Mouse (Mus musculus) heart, adult 2 months (tissue): ENCODE data around the gene Fam129a.

Experiments used
- CTCF ChIP-seq: fragments of 200-600 bp; IDR thresholded peaks from 2 replicates; pipeline ENCODE4 v1.8.1; 2022; ENCODE audit warnings: antibody characterized with exemption, mild to moderate bottlenecking, moderate library complexity
- EP300 ChIP-seq: fragments of 200-500 bp; IDR thresholded peaks from 2 replicates; pipeline ENCODE4 v1.6.1; 2011; ENCODE audit warnings: low read depth, low read length, control low read depth; ENCODE audit not compliant: insufficient read depth
- POLR2A ChIP-seq: fragments of 200-500 bp; IDR thresholded peaks from 2 replicates; pipeline ENCODE4 v1.6.1; 2011; ENCODE audit warnings: mild to moderate bottlenecking, low read depth, low read length, control low read depth; ENCODE audit not compliant: insufficient read depth

- TF ChIP-seq CTCF: no peak
- no peak for TF ChIP-seq POLR2A
- TF ChIP-seq EP300: no peak
Measured at GRCm38 (mm10) chr1:151646380-151646779, 75.4 kb downstream of the Fam129a start.
